Mouse (Mus musculus): Measurements from ENCODE around the gene Setd1b.
A peak's percentile ranks its signal among the peaks of the same experiment; 100 is the strongest.

The Setd1b gene

DNA sequence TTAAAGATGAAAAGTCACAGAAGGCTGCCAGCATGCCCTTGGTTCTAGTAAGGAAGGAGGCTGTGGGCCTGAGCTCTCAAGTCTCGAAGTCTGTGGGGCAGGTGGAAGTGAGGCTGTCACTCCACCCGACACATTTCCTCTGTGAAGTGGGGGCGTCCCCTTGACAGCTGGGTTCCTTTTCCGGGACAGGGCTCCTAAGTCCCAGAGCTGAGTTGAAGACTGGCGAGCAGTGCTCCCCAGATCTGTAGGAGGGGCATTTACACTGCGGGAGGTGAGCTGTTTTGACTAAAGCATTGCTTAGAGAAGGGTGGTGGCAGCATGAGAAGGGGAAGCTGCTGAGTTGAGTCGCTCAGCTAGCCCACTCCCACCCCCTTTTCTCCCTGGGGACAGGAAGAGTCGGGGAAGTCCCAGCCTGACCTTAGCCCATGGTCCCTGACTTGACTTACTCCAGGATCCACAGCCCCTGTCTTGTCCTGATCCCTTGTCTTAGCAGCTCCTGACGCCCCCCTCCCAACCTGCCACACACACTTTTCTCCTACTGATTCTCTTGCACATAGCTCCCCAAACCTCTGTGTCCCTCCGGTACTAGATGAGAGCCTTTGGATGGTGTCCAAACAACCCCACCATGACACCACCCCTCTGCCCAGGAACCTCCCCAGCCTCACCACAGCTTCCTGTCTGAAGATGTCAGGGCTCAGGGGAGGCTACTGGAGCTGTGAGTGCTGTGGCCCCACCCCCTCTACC is 13.4 kb upstream of the Setd1b start:
- DNase-seq (ENCODE audit: low spot score) = no peak

DNA sequence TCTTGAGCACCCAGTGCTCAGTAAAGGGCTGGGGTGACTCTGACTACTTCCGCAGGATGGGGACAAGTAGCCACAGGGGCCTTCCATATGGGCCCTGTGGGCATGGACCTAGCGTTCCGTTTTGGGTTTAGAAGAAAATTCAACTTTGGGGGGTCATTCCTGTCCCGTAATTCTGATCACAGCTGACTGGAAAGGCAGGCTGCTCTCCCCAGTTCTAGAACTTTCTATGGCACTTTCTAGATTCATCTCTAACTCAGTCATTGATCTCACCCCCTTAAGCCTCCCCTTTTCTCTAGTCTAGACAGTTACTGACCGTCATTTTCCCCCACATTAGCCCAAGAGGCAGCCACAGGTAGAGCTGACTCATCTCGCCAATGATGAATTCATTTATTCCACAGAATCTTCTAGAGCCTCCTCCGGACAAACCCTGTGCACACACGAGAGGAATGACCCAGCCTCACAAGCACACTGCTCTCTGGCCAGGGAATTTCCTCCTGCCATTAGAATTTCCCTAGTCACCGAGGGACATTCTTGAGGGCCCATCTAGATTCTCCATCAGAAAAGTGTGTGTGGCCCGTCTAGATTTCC is 12.7 kb upstream of the Setd1b start:
- no peak for DNase-seq (ENCODE audit: low spot score)

DNA sequence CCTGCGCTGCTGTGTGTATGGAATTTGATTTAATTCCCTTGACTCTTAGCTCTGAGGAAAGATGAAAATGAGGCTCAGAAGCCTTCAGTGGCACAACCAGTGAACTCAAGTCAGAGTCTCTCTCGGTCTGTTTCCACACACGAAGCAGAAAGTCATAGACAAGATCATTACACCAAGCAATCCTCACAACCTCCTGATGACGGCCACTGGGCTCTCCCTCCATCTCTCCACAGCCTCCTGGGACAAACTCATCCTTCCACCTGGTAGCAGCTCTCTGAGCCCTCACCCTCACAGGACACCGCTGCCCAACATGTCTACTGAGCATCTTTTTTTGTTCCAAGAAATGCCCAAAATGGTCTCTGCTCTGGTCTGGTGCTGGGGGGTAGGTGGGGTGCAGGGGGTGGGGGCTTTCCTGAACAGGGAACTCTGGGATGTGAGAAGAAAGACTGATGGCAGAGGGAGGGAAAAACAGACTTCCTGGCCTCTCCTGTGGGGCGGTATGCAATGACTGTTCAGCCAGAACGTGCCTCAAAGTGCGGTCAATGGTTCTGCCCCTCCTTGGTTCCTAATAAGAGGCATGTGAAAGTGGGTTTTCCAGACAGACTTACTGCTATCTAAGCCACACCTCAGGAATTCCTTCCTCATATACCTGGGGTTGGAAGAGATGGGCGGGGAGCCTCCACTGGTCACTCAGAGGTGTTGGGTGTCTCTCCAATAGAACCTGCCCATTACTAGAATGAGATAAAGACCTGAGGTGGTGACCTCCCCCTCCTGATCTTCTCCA is 11.8 kb upstream of the Setd1b start:
- no peak for DNase-seq (ENCODE audit: low spot score)

- no peak for DNase-seq (ENCODE audit: low spot score)
These were observed 11.2 kb upstream of the Setd1b start for GRCm38 (mm10) chr5:123130814-123131148.

DNA sequence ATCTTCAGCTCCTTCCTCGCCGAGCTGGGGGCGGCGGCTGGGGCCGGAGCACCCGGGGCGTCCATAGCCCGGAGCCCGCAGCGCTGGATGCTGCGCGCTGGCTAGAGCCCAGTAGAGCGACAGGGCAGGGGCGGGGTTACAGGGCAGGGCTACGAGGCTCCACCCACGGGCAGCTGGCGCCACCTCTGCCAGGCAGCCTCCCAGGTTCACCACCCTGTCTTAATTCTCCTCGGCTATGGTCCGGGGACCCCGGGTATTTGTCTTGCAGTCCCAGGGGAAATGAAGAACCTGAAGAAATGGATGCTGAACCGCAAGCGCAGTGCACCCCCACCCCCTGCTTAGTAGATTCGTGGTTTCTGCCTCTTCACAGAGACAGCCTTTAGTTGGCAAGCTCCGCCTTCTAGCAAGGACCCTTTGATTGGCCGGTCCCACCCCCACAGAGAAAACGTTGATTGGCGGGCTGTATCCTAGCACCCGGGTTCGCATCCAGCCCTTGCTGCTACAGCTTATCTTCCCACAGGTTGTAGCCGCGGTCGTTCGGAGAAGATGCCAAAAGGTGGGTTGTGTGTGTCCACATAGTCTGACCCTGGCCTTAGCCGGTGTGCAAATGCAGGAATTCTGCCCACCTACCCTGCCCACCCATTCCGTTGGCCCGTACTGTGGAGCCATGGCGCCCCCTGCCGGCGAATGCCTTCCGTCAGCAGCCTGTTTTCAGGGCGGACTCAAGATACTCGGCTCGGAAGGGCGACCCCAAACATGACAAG is 9.5 kb upstream of the Setd1b start, which contains the start of gene Rhof:
Gene Rhof, minus strand, starts transcription at position 385 of the 764 bp plus-strand sequence.
- DNase-seq (ENCODE audit: low spot score) = peak; percentile 94

DNA sequence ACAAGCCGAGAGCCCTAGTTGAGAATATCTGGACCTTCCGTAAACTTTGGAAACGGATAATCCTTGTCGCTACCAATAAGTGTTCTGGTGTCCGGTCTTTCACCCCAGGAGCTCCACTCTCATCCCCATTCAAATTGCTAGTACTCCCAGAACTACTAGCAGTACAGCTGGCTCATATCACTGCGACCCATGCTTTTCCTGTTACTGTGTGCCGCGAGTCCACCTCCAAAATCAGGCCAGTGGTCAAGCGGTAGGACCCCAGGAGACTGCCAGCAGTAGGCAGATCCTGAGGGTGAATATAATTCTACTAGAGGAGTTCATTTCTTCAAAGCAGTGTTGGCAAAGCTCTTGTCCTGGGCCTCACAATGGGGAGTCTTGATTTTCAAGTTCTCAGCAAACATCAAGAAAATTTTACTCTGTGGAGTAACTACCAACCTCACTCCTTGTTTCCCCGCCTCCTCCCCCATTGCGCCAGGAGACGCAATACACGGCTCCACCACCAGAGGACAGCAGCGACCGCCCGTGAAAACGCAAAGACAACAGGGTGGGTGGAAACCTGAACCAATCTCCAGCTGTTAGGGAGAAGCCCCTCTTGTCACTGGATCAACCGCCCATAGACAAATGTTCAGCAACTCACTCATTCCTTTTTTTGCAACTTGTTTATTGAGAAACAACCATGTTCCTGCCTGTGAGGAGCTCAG is 8.8 kb upstream of the Setd1b start:
- DNase-seq (ENCODE audit: low spot score) = peak; percentile 93

GRCm38 (mm10) chr5:123133784-123134143 is 8.2 kb upstream of the Setd1b start:
- no peak for DNase-seq (ENCODE audit: low spot score)

DNA sequence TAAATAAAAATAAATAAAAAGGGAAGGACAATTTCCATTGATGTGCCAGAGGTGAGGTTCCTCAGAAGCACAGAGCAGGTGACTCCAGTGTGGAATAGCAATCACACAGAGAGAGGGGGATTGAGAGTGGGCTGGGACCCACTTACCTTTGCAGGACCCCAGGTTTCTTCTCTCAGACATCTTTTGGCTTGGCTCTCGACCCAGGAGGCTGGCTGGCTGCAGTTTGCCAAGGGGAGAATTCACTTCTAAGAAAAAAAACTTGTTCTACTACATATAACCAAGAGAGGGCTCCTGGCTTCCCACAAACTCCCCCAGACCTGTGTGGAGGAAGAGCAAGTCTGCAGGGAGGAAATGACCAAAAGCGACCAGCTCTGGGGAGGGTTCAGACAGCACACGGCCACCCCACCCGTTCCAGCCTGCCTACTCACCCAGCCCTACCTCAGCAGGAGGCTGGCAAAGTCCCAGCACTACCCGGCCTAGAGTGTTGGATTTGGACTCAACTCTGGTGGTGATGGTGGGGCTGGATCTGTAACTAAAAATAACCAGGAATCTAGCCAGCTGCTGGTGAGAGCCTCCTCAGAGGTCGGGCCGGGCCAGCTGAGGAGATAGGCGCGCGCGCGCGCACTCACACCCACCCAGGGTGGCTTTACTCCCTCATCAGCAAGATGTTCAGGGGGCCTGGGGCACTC is 7.7 kb upstream of the Setd1b start:
- DNase-seq (ENCODE audit: low spot score) = peak; percentile 79

DNA sequence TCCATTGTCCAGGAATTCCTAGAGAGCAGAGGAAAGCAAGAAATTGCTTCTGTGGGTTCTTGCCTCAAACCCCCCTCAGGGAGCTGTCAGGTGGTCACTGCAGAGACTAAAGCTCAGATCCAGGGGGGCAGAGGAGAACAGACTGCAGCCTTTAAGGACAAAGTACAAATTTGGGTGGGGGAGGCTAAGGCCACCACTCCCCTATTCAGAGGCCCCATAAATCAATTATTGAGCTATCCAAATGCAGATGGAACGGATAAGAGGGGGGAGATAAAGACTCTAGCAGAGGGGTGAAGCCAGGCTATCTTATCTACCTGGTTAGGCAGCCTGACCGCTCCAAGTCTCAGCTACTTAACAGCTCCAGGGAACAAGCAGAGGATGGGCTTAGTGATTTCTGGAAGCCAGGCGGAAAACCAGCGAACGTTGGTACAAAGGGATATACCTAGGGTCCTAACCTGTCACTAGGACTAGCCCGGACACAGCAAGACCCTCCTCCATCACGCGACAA is 7.1 kb upstream of the Setd1b start:
- no peak for DNase-seq (ENCODE audit: low spot score)

DNA sequence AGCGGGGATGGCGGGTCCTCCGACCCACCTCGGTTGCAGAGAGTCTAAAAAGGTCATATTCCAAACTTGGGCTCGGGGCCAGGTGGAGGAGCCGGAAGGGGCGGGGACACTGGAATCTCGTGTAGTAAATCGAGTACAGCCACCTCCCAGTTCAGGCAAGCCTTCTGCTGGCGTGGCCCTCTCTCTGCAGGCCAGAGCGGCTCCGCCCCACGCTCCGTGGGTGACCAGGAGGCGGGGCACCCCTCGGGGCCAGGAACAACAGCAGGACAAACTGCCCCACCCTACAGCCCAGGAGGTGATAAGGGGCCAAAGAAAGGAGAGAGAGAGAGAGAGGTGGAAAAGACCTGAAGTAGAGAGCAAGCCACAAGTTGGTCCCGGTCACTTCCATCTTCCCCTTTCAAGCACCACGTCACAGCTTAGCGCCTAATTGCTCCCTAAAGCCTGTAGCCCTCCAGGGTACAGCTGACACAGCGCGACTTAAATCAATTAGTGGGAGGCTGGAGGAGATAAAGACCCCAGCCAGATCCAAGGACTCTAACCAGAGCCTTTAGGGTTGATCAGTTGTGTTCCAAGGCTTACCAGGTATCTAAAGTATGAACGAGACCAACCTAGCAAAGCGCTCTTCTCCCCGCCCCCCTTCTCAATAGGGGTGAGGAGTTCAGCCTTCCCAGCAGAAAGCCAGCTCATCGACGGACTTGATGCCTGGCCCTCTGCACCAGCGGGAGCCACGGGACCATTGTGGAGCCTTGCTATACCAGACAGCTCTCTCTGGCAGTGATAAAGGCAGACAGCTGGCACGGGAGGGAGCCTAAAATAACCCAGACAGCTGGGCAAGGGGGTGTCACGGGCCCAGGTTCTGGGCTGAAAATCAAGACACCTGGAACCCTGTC is 6.3 kb upstream of the Setd1b start:
- DNase-seq (ENCODE audit: low spot score) = peak; percentile 94

- peak; percentile 95 for DNase-seq (ENCODE audit: low spot score)
These were observed 5.5 kb upstream of the Setd1b start for GRCm38 (mm10) chr5:123136361-123137043.

- DNase-seq (ENCODE audit: low spot score) = peak; percentile 90
These were observed 4.7 kb upstream of the Setd1b start for GRCm38 (mm10) chr5:123137044-123137909.

DNA sequence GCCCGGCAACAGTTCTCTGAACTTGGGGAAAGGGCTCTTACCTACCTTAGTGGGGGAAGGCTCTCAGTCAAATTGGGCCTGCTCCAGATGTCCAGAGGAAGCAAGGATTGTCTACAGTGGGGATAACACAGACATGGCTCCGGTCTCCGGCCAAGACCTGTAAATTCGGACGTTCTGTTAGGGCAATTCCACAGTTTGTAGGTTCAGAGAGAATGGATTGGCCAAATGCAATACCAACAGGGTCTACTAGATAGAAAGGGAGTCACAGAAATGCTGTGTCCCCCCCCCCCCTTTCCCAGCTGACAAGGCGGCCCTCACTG is 4.1 kb upstream of the Setd1b start:
- no peak for DNase-seq (ENCODE audit: low spot score)

- DNase-seq (ENCODE audit: low spot score) = peak; percentile 81
These were observed 3.6 kb upstream of the Setd1b start for GRCm38 (mm10) chr5:123138230-123138911.

GRCm38 (mm10) chr5:123138953-123139721 is 2.9 kb upstream of the Setd1b start:
- DNase-seq (ENCODE audit: low spot score) = peak; percentile 85

DNA sequence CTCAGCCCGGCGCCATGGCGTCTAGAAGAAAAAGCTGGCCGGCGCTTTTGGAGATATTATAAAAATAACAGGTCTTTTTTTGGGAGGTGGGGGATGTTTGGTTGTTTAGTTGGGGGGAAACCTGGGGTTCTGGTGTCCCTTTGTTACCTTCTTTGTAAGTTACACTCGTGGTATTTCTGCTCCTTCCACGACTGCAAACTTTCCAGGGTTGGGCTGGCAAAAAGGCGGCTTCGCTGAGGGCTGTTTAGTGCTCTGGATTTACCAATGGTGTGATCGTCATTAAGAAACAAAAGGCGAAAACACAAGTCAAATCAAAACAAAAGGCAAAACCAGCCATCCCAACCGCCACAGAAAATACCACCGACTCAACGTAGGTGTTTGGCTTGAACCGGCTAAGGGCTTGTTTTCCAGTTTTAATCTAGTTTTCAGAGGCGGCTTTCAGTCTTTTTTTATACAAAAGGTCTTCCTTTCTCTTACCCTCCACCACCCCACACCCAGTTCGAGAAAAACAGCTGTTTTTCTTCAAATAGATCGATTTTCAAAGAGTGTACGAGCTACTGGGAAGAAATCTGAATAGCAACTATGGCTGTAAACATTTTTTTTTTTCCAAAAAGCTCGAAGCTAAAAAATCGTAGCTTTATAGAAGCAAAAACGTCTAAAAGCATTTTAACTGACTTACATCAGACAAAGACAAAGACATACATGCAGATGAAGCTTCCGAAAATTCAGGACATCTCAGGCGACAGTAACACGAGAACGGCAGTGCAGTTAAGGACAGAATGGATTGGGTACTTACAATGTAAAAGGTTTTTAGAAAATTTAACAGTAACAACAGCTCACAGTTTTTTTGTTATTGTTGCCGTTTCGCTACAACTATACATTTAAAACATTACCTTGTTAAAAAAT is 2.0 kb upstream of the Setd1b start:
- no peak for DNase-seq (ENCODE audit: low spot score)
